ENCODE assay signal across 9 mouse cellular contexts in the genomic region with DNA sequence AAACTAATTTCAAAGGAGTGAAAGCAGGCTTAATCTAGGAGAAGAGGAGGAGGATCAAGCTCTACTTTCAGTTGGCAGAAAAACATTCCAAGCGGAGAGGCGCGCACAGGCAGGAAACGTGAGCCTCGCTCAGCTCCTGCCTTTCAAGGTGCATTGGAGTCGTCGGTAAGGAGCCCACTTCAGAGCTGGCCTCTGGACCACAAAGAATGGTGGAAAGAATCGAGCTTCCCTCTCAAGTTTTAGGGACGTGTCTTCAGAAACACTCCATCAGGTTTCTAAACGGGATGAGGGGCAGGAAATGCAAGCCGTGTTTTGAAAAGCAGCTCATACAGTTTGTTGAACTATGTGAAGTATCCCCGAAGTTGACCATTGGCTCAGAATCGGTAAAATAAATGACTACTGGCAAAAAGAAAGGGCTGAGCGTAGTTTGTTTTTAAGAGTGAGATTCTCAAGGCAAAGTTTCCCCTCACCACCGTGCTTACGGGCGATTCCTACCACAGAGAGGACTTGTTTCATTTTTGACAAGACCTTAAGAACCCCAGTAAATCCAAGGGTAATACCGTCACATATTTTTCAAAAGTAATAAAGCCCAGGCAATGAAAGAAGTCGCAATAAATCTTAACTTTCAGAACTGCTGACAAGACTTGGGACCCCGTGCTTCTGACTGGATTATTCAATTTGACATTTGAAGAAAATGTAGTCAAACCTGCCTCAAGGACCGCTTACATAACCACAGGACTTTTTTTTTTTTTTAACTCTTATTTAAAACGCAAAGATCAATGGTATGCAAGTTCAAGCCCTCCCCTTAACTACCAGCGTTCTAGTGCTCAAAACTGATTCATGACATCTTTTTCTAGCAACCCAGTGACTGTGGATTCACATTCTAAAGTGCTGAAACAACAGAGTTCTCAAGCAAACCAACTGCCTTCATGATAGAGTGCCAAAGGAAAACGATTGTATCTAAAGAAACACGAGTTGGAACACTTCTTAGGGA. TPM values are rescaled to one million over a fixed set of nuclear protein-coding genes. Genes with fewer than 3 reads are reported as not detected.
A peak's percentile ranks its signal among the peaks of the same experiment; 100 is the strongest.
DNase-seq lines count a peak whose midpoint lies in the region; ATAC-seq and TF ChIP-seq lines count a peak whose summit lies in the region.
"Had no signal": no experiment of that assay in that cellular context is flagged by ENCODE, and none has a peak within 500 bp of the region (broad histone marks: within the 10 kb centered on the region; RNA-seq: fewer than 3 reads in every experiment).

No protein-coding gene starts in this region.

- TF ChIP-seq EP300 in heart, adult 2 months (IDR thresholded peaks at IDR 0.05; ENCODE audit: insufficient read depth, low read depth, low read length), result no peak
- no peak for TF ChIP-seq EP300 in liver, embryonic 14.5 days (IDR thresholded peaks at IDR 0.05; ENCODE audit: low read depth)

- H3K4me1 ChIP-seq in heart, adult 2 months (ENCODE audit: control insufficient read depth, insufficient read depth, low read length), result peaks cover 10% of the 10 kb centered on the region
- H3K4me1 ChIP-seq in heart, embryonic 11.5 days (ENCODE audit: control insufficient read depth, insufficient read depth, low read length), result no peaks in the 10 kb centered on the region; the same call in 1 of the 2 replicates
- no peaks in the 10 kb centered on the region for H3K4me1 ChIP-seq in liver, embryonic 14.5 days (replicated peaks; ENCODE audit: control insufficient read depth in 2 of 2, insufficient read depth in 2 of 2, low read length in 1 of 2)
- H3K4me1 ChIP-seq in forebrain, embryonic 13.5 days, result peaks cover 32% of the 10 kb centered on the region

- H3K27me3 ChIP-seq in heart, adult 2 months (ENCODE audit: control insufficient read depth, insufficient read depth, low read length), result no peaks in the 10 kb centered on the region
- H3K27me3 ChIP-seq in heart, embryonic 11.5 days (ENCODE audit: control insufficient read depth, insufficient read depth, low read length), result peaks cover 4% of the 10 kb centered on the region; the same call in 1 of the 2 replicates
- peaks cover 12% of the 10 kb centered on the region for H3K27me3 ChIP-seq in liver, embryonic 14.5 days (ENCODE audit: control insufficient read depth, insufficient read depth, low read length)
- H3K27me3 ChIP-seq in forebrain, embryonic 13.5 days, result peaks cover 3% of the 10 kb centered on the region; the same call in 1 of the 2 replicates
- H3K27me3 ChIP-seq: neural tube, embryonic 12.5 days had no signal

- peak overlapping the region; percentile 48 for H3K4me3 ChIP-seq in heart, adult 2 months
- no peak overlapping the region for H3K4me3 ChIP-seq in heart, embryonic 11.5 days (ENCODE audit: low read depth, low read length)
- peak overlapping the region in 1 of 2 experiments; percentile 4; a peak in 1 of 4 replicates for H3K4me3 ChIP-seq in liver, embryonic 14.5 days (ENCODE audit: insufficient read depth in 1 of 2, low read depth in 2 of 2, low read length in 2 of 2)
- H3K4me3 ChIP-seq in forebrain, embryonic 13.5 days, result no peak overlapping the region
- H3K4me3 ChIP-seq: neural tube, embryonic 12.5 days had no signal

- peaks cover 17% of the 10 kb centered on the region for H3K36me3 ChIP-seq in heart, adult 2 months (ENCODE audit: control insufficient read depth, insufficient read depth, low read length)
- H3K36me3 ChIP-seq in heart, embryonic 11.5 days (ENCODE audit: control insufficient read depth, insufficient read depth, low read length), result no peaks in the 10 kb centered on the region
- no peaks in the 10 kb centered on the region for H3K36me3 ChIP-seq in liver, embryonic 14.5 days (replicated peaks; ENCODE audit: control insufficient read depth, insufficient read depth, low read depth)
- no peaks in the 10 kb centered on the region for H3K36me3 ChIP-seq in forebrain, embryonic 13.5 days (ENCODE audit: poor library complexity, severe bottlenecking)
- H3K36me3 ChIP-seq: neural tube, embryonic 12.5 days had no signal

- peak in 1 of 2 experiments; percentile 64 for DNase-seq in heart, adult 2 months
- no peak for DNase-seq in heart, postnatal 25 days (ENCODE audit: low spot score)
- peak; percentile 38 to 40 for DNase-seq in B cell, adult 2 months
- DNase-seq in liver, embryonic 14.5 days (ENCODE audit: low read depth in 3 of 3, low spot score in 3 of 3), result no peak
- no peak for DNase-seq in thymus, postnatal 4 days
- no peak for DNase-seq in urinary bladder, postnatal 25 days (ENCODE audit: low spot score)

- no peaks in the 10 kb centered on the region for H3K9me3 ChIP-seq in heart, embryonic 11.5 days (replicated peaks; ENCODE audit: control insufficient read depth, low read length)
- no peaks in the 10 kb centered on the region for H3K9me3 ChIP-seq in liver, embryonic 14.5 days (ENCODE audit: control insufficient read depth, low read length)
- no peaks in the 10 kb centered on the region for H3K9me3 ChIP-seq in forebrain, embryonic 13.5 days (replicated peaks)
- H3K9me3 ChIP-seq: neural tube, embryonic 12.5 days had no signal

- no peak for TF ChIP-seq CTCF in heart, adult 2 months (IDR thresholded peaks at IDR 0.05)
- TF ChIP-seq CTCF in liver, embryonic 14.5 days (IDR thresholded peaks at IDR 0.05; ENCODE audit: low read depth), result no peak

- peak overlapping the region; percentile 66 for H3K9ac ChIP-seq in heart, adult 2 months (ENCODE audit: low read depth, low read length)
- no peak overlapping the region for H3K9ac ChIP-seq in heart, embryonic 11.5 days (ENCODE audit: low read depth, low read length)
- H3K9ac ChIP-seq in liver, embryonic 14.5 days (replicated peaks), result no peak overlapping the region
- H3K9ac ChIP-seq in forebrain, embryonic 13.5 days, result no peak overlapping the region
- H3K9ac ChIP-seq: neural tube, embryonic 12.5 days had no signal

- H3K4me2 ChIP-seq in heart, embryonic 11.5 days, result peak overlapping the region; percentile 34
- H3K4me2 ChIP-seq in liver, embryonic 14.5 days (ENCODE audit: low read depth), result peak overlapping the region; percentile 6; the same call in 1 of the 2 replicates
- H3K4me2 ChIP-seq in forebrain, embryonic 13.5 days, result no peak overlapping the region
- H3K4me2 ChIP-seq: neural tube, embryonic 12.5 days had no signal

- no peak for ATAC-seq in heart, embryonic 11.5 days (replicated peaks; ENCODE audit: insufficient number of reproducible peaks, low FRiP score, low TSS enrichment)
- ATAC-seq in liver, embryonic 14.5 days (ENCODE audit: insufficient read depth), result no peak
- ATAC-seq in forebrain, embryonic 13.5 days, result no peak

- peak overlapping the region; percentile 84 for H3K27ac ChIP-seq in heart, adult 2 months
- H3K27ac ChIP-seq in heart, embryonic 11.5 days (ENCODE audit: low read depth, low read length), result no peak overlapping the region
- H3K27ac ChIP-seq in liver, embryonic 14.5 days, result no peak overlapping the region
- no peak overlapping the region for H3K27ac ChIP-seq in forebrain, embryonic 13.5 days
- H3K27ac ChIP-seq: neural tube, embryonic 12.5 days had no signal

- H3K79me2 ChIP-seq in heart, adult 2 months (replicated peaks; ENCODE audit: control insufficient read depth, insufficient read depth, low read length), result no peaks in the 10 kb centered on the region

- 29% methylated on average over 25 of the region's 25 CpGs for WGBS in heart, adult 2 months
- WGBS in heart, embryonic 11.5 days (ENCODE audit: insufficient replicate concordance), result 41% methylated on average over 25 of the region's 25 CpGs
- WGBS in liver, embryonic 14.5 days (ENCODE audit: insufficient replicate concordance), result 33% methylated on average over 25 of the region's 25 CpGs
- WGBS in forebrain, embryonic 13.5 days, result 61% methylated on average over 25 of the region's 25 CpGs

- peak; percentile 41; the same call in 1 of the 2 replicates for TF ChIP-seq POLR2A in heart, adult 2 months (IDR thresholded peaks at IDR 0.05; ENCODE audit: insufficient read depth, low read depth, low read length)

- intact Hi-C loops in heart, adult 2 months (cut with DNase I), result loop anchor here (5.0 kb wide), 2 partner anchors 133 to 203 kb away; no protein-coding TSS in a partner anchor
- intact Hi-C loops in heart, postnatal 25 days (cut with DNase I), result loop anchor here (5.0 kb wide), 3 partner anchors 73 to 178 kb away; a partner anchor contains a TSS

RNA-seq across cellular contexts. Expression of a gene that starts 21.9 kb away (rescaled TPM):
- total RNA-seq in heart, adult 2 months (2021), result 10 to 100 TPM; 49.9 to 62.4 TPM
- 30.5 and 37.7 TPM in 2 replicates for polyA plus RNA-seq in heart, adult 2 months (2012; rRNA removed)
- 10 to 100 TPM; 46.3 to 59.1 TPM for total RNA-seq in heart, postnatal 25 days (2021)
- polyA plus RNA-seq in heart, embryonic 11.5 days (2014; fragmentation: Nextera tagmentation; extraction: Ambion mirVana), result 38.5 and 45.0 TPM in 2 replicates
- 1.4 and 1.5 TPM in 2 replicates for polyA plus RNA-seq in liver, embryonic 14.5 days (2012; rRNA removed)
- polyA plus RNA-seq in liver, embryonic 14.5 days (2014; fragmentation: Nextera tagmentation; extraction: Ambion mirVana), result 4.9 and 5.4 TPM in 2 replicates
- polyA plus RNA-seq in forebrain, embryonic 13.5 days (2015; fragmentation: Nextera tagmentation; extraction: Ambion mirVana), result 91.6 and 97.8 TPM in 2 replicates

Comparison
In these comparisons a context has a peak if more than half of its experiments do, and no peak if none do; other contexts are left out.
1. DNase-seq: peak in B cell, adult 2 months (2 of 2); none in heart, postnatal 25 days (single experiment), liver, embryonic 14.5 days (0 of 3), thymus, postnatal 4 days (single experiment) and urinary bladder, postnatal 25 days (single experiment).